In the genomic region with DNA sequence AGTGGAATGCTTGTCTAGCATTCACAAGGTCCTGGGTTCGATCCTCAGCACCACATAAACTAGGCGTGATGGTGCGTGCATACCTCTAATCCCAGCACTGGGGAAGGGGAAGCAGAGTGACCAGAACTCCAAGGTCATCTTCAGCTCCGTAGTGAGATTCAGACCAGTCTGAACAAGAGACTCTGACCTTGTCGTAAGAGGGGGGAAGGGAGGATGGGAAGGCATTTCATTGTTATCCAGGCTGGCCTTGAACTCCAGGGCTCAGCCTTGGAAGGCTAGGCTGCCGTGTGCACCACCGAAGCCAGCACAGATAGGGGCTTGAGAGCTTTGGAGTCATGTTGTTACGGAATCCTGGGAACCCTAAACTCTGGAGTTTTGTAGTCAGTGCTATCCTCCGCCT, we compare ENCODE assay signal across 21 mouse cellular contexts. TPM values are rescaled to one million over a fixed set of nuclear protein-coding genes. Genes with fewer than 3 reads are reported as not detected.
A peak's percentile ranks its signal among the peaks of the same experiment; 100 is the strongest.
DNase-seq lines count a peak whose midpoint lies in the region; ATAC-seq and TF ChIP-seq lines count a peak whose summit lies in the region.
"Had no signal": no experiment of that assay in that cellular context is flagged by ENCODE, and none has a peak within 500 bp of the region (broad histone marks: within the 10 kb centered on the region; RNA-seq: fewer than 3 reads in every experiment).

No protein-coding gene starts in this region.

- no peak for TF ChIP-seq CTCF in forebrain, postnatal 0 days (IDR thresholded peaks at IDR 0.05; ENCODE audit: low read depth)
- no peak for TF ChIP-seq CTCF in layer of hippocampus, adult 2 months (conservative IDR thresholded peaks at IDR 0.05)
- no peak for TF ChIP-seq CTCF in thymus, adult 2 months (IDR thresholded peaks at IDR 0.05; ENCODE audit: borderline replicate concordance, control insufficient read depth, extremely low read depth, insufficient read depth, low read length, poor library complexity)

- no peak overlapping the region for H3K4me3 ChIP-seq in forebrain, postnatal 0 days (ENCODE audit: low read depth, low read length)
- H3K4me3 ChIP-seq in forebrain, embryonic 10.5 days, result no peak overlapping the region
- H3K4me3 ChIP-seq in layer of hippocampus, adult 2 months, result no peak overlapping the region
- H3K4me3 ChIP-seq in neural tube, embryonic 13.5 days, result no peak overlapping the region
- H3K4me3 ChIP-seq in thymus, adult 2 months (ENCODE audit: control insufficient read depth, insufficient read depth, low read length), result no peak overlapping the region
- H3K4me3 ChIP-seq: erythroblast, embryonic 14.5 days; forebrain, embryonic 15.5 days; heart, adult 2 months; limb, embryonic 10.5 days had no signal

- no peaks in the 10 kb centered on the region for H3K36me3 ChIP-seq in forebrain, postnatal 0 days (ENCODE audit: insufficient read depth)
- no peaks in the 10 kb centered on the region for H3K36me3 ChIP-seq in forebrain, embryonic 10.5 days (replicated peaks)
- no peaks in the 10 kb centered on the region for H3K36me3 ChIP-seq in neural tube, embryonic 13.5 days
- H3K36me3 ChIP-seq in thymus, adult 2 months (ENCODE audit: control insufficient read depth, insufficient read depth, low read length), result no peaks in the 10 kb centered on the region
- H3K36me3 ChIP-seq: forebrain, embryonic 15.5 days; limb, embryonic 10.5 days had no signal

- TF ChIP-seq POLR2A in thymus, adult 2 months (IDR thresholded peaks at IDR 0.05; ENCODE audit: control insufficient read depth, extremely low read depth, insufficient read depth, low read length, poor library complexity), result no peak

- H3K27me3 ChIP-seq in forebrain, postnatal 0 days (ENCODE audit: insufficient read depth, low read length), result no peaks in the 10 kb centered on the region
- H3K27me3 ChIP-seq in forebrain, embryonic 10.5 days (ENCODE audit: poor library complexity, severe bottlenecking), result peaks cover 58% of the 10 kb centered on the region
- 0 out of 2 replicates have a peak, but pooled peaks cover 3% of the 10 kb centered on the region for H3K27me3 ChIP-seq in neural tube, embryonic 13.5 days
- H3K27me3 ChIP-seq in thymus, adult 2 months (ENCODE audit: control insufficient read depth, insufficient read depth, low read length), result no peaks in the 10 kb centered on the region
- H3K27me3 ChIP-seq: forebrain, embryonic 15.5 days had no signal

- DNase-seq in forebrain, postnatal 0 days, result no peak
- DNase-seq in forebrain, embryonic 10.5 days (ENCODE audit: extremely low spot score, low spot score), result no peak
- no peak for DNase-seq in layer of hippocampus, adult 2 months (ENCODE audit: low spot score in 2 of 2)
- no peak for DNase-seq in layer of hippocampus, postnatal 25 days (ENCODE audit: extremely low spot score in 1 of 2, low spot score in 1 of 2)
- peak; percentile 93 for DNase-seq in ES-CJ7 (ENCODE audit: low read depth, low spot score)
- no peak for DNase-seq in thymus, adult 2 months
- DNase-seq in cerebellum, postnatal 4 days (ENCODE audit: low spot score in 2 of 2), result no peak
- DNase-seq: adrenal gland, postnatal 25 days; cerebellum, adult 18-20 months; cerebellum, postnatal 36 days; gastrocnemius, postnatal 10 days; heart, adult 2 months; lung, embryonic 14.5 days; thymus, postnatal 14 days had no signal

- no peak overlapping the region for H3K9ac ChIP-seq in forebrain, postnatal 0 days
- peak overlapping the region; percentile 69; the same call in 1 of the 2 replicates for H3K9ac ChIP-seq in neural tube, embryonic 13.5 days
- H3K9ac ChIP-seq: forebrain, embryonic 15.5 days; lung, embryonic 14.5 days had no signal

- 0 out of 2 replicates have a peak overlapping the region, but pooled peaks have one; percentile 50 for H3K27ac ChIP-seq in forebrain, postnatal 0 days (ENCODE audit: low read depth, low read length)
- H3K27ac ChIP-seq in forebrain, embryonic 10.5 days, result no peak overlapping the region
- peak overlapping the region; percentile 84 for H3K27ac ChIP-seq in layer of hippocampus, adult 2 months
- no peak overlapping the region for H3K27ac ChIP-seq in neural tube, embryonic 13.5 days (replicated peaks)
- H3K27ac ChIP-seq in thymus, adult 2 months (ENCODE audit: control insufficient read depth, insufficient read depth, low read length), result no peak overlapping the region
- H3K27ac ChIP-seq: heart, adult 2 months; limb, embryonic 10.5 days; macrophage had no signal

- H3K4me1 ChIP-seq in forebrain, postnatal 0 days (ENCODE audit: insufficient read depth), result peaks cover 13% of the 10 kb centered on the region; the same call in 1 of the 2 replicates
- peaks cover 33% of the 10 kb centered on the region for H3K4me1 ChIP-seq in forebrain, embryonic 10.5 days
- H3K4me1 ChIP-seq in neural tube, embryonic 13.5 days (replicated peaks), result peaks cover 61% of the 10 kb centered on the region
- peaks cover 5% of the 10 kb centered on the region for H3K4me1 ChIP-seq in thymus, adult 2 months (replicated peaks; ENCODE audit: control insufficient read depth, insufficient read depth, low read length)

- peak overlapping the region; percentile 80; the same call in 1 of the 2 replicates for H3K4me2 ChIP-seq in forebrain, postnatal 0 days (ENCODE audit: low read depth)
- peak overlapping the region; percentile 74 for H3K4me2 ChIP-seq in neural tube, embryonic 13.5 days
- H3K4me2 ChIP-seq: liver, embryonic 11.5 days; lung, embryonic 14.5 days had no signal

- H3K9me3 ChIP-seq in forebrain, postnatal 0 days (ENCODE audit: low read length), result no peaks in the 10 kb centered on the region
- no peaks in the 10 kb centered on the region for H3K9me3 ChIP-seq in forebrain, embryonic 10.5 days
- no peaks in the 10 kb centered on the region for H3K9me3 ChIP-seq in neural tube, embryonic 13.5 days
- H3K9me3 ChIP-seq: forebrain, embryonic 15.5 days; limb, embryonic 10.5 days had no signal

- ATAC-seq in forebrain, postnatal 0 days, result no peak
- no peak for ATAC-seq in neural tube, embryonic 13.5 days (ENCODE audit: low read depth)
- ATAC-seq: CD4-positive, CD25-positive, alpha-beta regulatory T cell, adult 4 months; forebrain, embryonic 15.5 days had no signal

- WGBS in forebrain, postnatal 0 days, result 63% methylated on average over 9 of the region's 9 CpGs
- 53% methylated on average over 9 of the region's 9 CpGs for WGBS in forebrain, embryonic 10.5 days
- 57% methylated on average over 9 of the region's 9 CpGs for WGBS in neural tube, embryonic 13.5 days
- WGBS in thymus, adult 2 months, result 95% methylated on average over 9 of the region's 9 CpGs

RNA-seq across cellular contexts. Expression of a gene that starts 3.8 kb away (rescaled TPM):
- total RNA-seq in forebrain, postnatal 0 days (2014; rRNA removed), result 8.6 and 17.2 TPM in 2 replicates
- polyA plus RNA-seq in forebrain, postnatal 0 days (2015; fragmentation: Nextera tagmentation; extraction: Ambion mirVana), result 17.8 and 28.2 TPM in 2 replicates
- polyA plus RNA-seq in forebrain, embryonic 10.5 days (2016; fragmentation: Nextera tagmentation; extraction: Ambion mirVana), result 14.1 and 14.3 TPM in 2 replicates
- 10 to 100 TPM; 15.5 to 16.9 TPM for total RNA-seq in layer of hippocampus, adult 2 months (2021)
- total RNA-seq in layer of hippocampus, postnatal 25 days (2021), result 10 to 100 TPM; 10.1 to 16.9 TPM
- 21.9 and 24.2 TPM in 2 replicates for polyA plus RNA-seq in neural tube, embryonic 13.5 days (2015; fragmentation: Nextera tagmentation; extraction: Ambion mirVana)
- polyA plus RNA-seq in thymus, adult 2 months (2012; rRNA removed), result 9.0 and 10.3 TPM in 2 replicates

RNA-seq across cellular contexts. Expression of a gene that starts 54.2 kb away (rescaled TPM):
- total RNA-seq in forebrain, postnatal 0 days (2014; rRNA removed), result 0.29 TPM in 1 of 2 replicates, not detected in the other
- 0.19 and 0.44 TPM in 2 replicates for polyA plus RNA-seq in forebrain, postnatal 0 days (2015; fragmentation: Nextera tagmentation; extraction: Ambion mirVana)
- polyA plus RNA-seq in forebrain, embryonic 10.5 days (2016; fragmentation: Nextera tagmentation; extraction: Ambion mirVana), result 2.1 and 2.2 TPM in 2 replicates
- total RNA-seq in layer of hippocampus, adult 2 months (2021), result under 1 TPM in 1 of 2 experiments, not detected in 1; 0.64 TPM
- total RNA-seq in layer of hippocampus, postnatal 25 days (2021), result under 1 TPM; 0.25 to 0.33 TPM
- polyA plus RNA-seq in neural tube, embryonic 13.5 days (2015; fragmentation: Nextera tagmentation; extraction: Ambion mirVana), result 1.7 and 2.2 TPM in 2 replicates
- polyA plus RNA-seq in thymus, adult 2 months (2012; rRNA removed), result 11.8 and 16.0 TPM in 2 replicates
- total RNA-seq: gastrocnemius, postnatal 10 days had no signal
- polyA plus RNA-seq: CD4-positive, CD25-positive, alpha-beta regulatory T cell, adult 4 months; erythroblast, embryonic 14.5 days; macrophage had no signal

Comparison
In these comparisons a context has a peak if more than half of its experiments do, and no peak if none do; other contexts are left out.
1. H3K27ac ChIP-seq: peak in forebrain, postnatal 0 days (single experiment) and layer of hippocampus, adult 2 months (single experiment); none in forebrain, embryonic 10.5 days (single experiment), neural tube, embryonic 13.5 days (single experiment) and thymus, adult 2 months (single experiment).